Mouse (Mus musculus): ENCODE results near the gene Myo1h. TPM values are rescaled to one million over a fixed set of nuclear protein-coding genes. Genes with fewer than 3 reads are reported as not detected.

The Myo1h gene
- polyA plus RNA-seq, 1 experiment from 2014 or later = 5.4 TPM

DNA sequence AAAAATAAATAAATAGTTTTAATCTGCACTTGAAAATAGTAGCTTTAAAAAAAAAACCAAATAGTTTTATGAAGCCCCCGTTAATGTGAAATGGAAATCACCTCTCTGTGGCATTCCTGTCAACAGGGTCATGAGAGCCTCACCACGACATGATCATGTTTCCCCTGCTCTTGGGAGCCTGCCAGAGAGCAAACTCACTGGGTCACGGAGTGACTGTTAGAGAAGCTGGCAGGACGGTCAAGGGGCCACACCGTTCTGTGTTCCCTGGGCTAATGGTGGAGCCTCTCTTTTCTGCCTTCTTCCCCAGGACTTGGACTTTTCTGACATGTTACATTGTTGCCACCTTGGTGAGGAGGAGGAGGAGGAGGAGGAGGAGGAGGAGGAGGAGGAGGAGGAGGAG lies 17.5 kb downstream of the Myo1h start:
- H3K9ac ChIP-seq (ENCODE audit: low read length) = no peak overlapping the region
- H3K27ac ChIP-seq (ENCODE audit: low read length) = no peak overlapping the region
- H3K4me3 ChIP-seq (ENCODE audit: low read length) = no peak overlapping the region
- H3K4me2 ChIP-seq (ENCODE audit: low read depth, low read length) = no peak overlapping the region
- no peak for ATAC-seq (ENCODE audit: low read depth)
- H3K9me3 ChIP-seq (ENCODE audit: control insufficient read depth, low read length) = no peaks in the 10 kb centered on the region
- WGBS = 34% methylated on average over 5 of the region's 5 CpGs
- no peaks in the 10 kb centered on the region for H3K27me3 ChIP-seq (ENCODE audit: control insufficient read depth, insufficient read depth, low read depth, low read length)
- H3K36me3 ChIP-seq (ENCODE audit: control insufficient read depth, insufficient read depth, low read length) = no peaks in the 10 kb centered on the region
- H3K4me1 ChIP-seq (replicated peaks; ENCODE audit: control insufficient read depth, insufficient read depth, low read length) = peaks cover 4% of the 10 kb centered on the region; the same call in 1 of the 2 replicates

- Histone ChIP-seq H3K4me3 (ENCODE audit: low read length) (peak overlapping the region; percentile 29), H3K4me1 (replicated peaks; ENCODE audit: control insufficient read depth, insufficient read depth, low read length) (peaks cover 4% of the 10 kb centered on the region; the same call in 1 of the 2 replicates), H3K27ac (ENCODE audit: low read length) (no peak overlapping the region), H3K9ac (ENCODE audit: low read length) (peak overlapping the region; percentile 52), H3K4me2 (ENCODE audit: low read depth, low read length) (peak overlapping the region; percentile 72), H3K9me3 (ENCODE audit: control insufficient read depth, low read length) (no peaks in the 10 kb centered on the region), H3K36me3 (ENCODE audit: control insufficient read depth, insufficient read depth, low read length) (no peaks in the 10 kb centered on the region), H3K27me3 (ENCODE audit: control insufficient read depth, insufficient read depth, low read depth, low read length) (no peaks in the 10 kb centered on the region; the same call in 1 of the 2 replicates)
- ATAC-seq (ENCODE audit: low read depth) = 0 out of 2 replicates have a peak, but pooled peaks have one; percentile 31
- WGBS = 25% methylated on average over 18 of the region's 18 CpGs
Measured at GRCm38 (mm10) chr5:114308765-114309679, 20.1 kb downstream of the Myo1h start.

- Histone ChIP-seq H3K4me1 (replicated peaks; ENCODE audit: control insufficient read depth, insufficient read depth, low read length) (peaks cover 4% of the 10 kb centered on the region; the same call in 1 of the 2 replicates), H3K36me3 (ENCODE audit: control insufficient read depth, insufficient read depth, low read length) (no peaks in the 10 kb centered on the region), H3K4me2 (ENCODE audit: low read depth, low read length) (peak overlapping the region; percentile 72), H3K27me3 (ENCODE audit: control insufficient read depth, insufficient read depth, low read depth, low read length) (no peaks in the 10 kb centered on the region; the same call in 1 of the 2 replicates), H3K27ac (ENCODE audit: low read length) (no peak overlapping the region), H3K9me3 (ENCODE audit: control insufficient read depth, low read length) (no peaks in the 10 kb centered on the region), H3K9ac (ENCODE audit: low read length) (peak overlapping the region; percentile 52; the same call in 1 of the 2 replicates), H3K4me3 (ENCODE audit: low read length) (peak overlapping the region; percentile 29)
- ATAC-seq (ENCODE audit: low read depth) = no peak
- WGBS = 7% methylated on average over 11 of the region's 11 CpGs
Measured at GRCm38 (mm10) chr5:114309680-114310036, 20.7 kb downstream of the Myo1h start.

DNA sequence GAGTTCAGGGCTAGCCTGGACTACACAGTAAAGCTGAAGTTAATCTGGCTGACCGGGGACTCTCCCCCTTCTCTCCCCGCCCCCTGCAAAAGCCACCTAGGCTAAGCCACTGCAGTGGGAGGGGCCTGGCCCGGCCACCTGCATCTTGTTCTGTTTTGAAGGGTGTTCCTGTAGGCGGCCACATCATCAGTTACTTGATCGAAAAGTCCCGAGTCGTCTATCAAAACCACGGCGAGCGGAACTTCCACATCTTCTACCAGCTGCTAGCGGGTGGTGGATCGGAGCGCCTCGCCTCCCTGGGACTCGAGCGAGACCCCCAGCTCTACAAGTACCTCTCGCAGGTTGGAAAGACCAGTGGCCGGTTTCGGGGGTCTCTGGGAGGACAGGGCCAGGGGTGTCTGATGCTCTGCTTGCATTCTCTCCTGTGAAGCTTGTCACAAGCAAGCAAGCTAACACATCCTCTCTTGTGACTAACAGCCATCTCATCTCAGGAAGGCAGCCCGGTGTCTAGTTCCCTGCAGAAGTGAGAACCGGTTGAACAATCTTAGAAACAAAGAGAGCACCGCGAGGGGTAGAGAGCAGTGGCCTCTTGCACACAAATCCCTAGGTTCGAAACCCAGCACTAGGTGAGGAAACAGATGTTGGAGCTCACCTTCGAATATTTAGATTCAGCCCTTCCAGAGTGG lies 34.3 kb downstream of the Myo1h start:
- H3K4me1 ChIP-seq (replicated peaks; ENCODE audit: control insufficient read depth, insufficient read depth, low read length) = no peaks in the 10 kb centered on the region
- 50% methylated on average over 25 of the region's 25 CpGs for WGBS
- H3K4me2 ChIP-seq (ENCODE audit: low read depth, low read length) = no peak overlapping the region
- no peaks in the 10 kb centered on the region for H3K9me3 ChIP-seq (ENCODE audit: control insufficient read depth, low read length)
- H3K36me3 ChIP-seq (ENCODE audit: control insufficient read depth, insufficient read depth, low read length) = no peaks in the 10 kb centered on the region
- no peaks in the 10 kb centered on the region for H3K27me3 ChIP-seq (ENCODE audit: control insufficient read depth, insufficient read depth, low read depth, low read length)
- no peak for ATAC-seq (ENCODE audit: low read depth)
- no peak overlapping the region for H3K27ac ChIP-seq (ENCODE audit: low read length)
- no peak overlapping the region for H3K9ac ChIP-seq (ENCODE audit: low read length)
- no peak overlapping the region for H3K4me3 ChIP-seq (ENCODE audit: low read length)

DNA sequence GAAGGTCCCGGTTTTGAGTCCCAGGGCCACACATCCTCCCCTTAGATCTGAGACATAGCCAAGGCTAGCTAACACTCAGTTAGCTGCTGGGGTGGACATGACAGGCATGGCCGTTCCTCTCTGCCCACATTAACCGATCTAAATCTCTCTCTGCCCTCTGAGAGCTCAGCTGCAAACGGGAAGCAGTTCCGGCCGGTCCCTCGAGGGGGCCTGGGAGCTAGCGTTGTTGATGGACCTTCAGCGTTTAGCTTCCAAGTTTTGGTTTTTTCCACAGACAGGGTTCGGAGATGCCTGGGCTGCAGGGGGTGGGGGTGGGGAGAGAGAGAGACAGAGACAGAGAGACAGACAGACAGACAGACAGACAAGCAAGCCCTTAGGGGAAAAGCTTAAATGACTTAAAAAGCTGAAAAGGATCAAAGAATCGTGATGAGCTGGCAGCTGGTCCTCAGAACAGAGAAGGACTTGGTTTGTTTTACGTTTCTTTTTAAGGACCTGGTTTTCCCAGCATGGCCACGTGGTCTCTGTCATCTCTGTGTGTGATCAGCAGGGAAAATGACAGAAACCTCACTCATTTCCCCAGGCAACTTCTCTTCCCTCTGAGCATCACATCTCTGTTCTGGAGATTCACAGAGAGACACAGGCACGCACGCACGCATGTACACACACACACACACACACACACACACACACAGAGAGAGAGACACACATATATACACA lies 35.0 kb downstream of the Myo1h start:
- no peaks in the 10 kb centered on the region for H3K27me3 ChIP-seq (ENCODE audit: control insufficient read depth, insufficient read depth, low read depth, low read length)
- peak overlapping the region; percentile 47 for H3K4me2 ChIP-seq (ENCODE audit: low read depth, low read length)
- no peak overlapping the region for H3K27ac ChIP-seq (ENCODE audit: low read length)
- no peaks in the 10 kb centered on the region for H3K9me3 ChIP-seq (ENCODE audit: control insufficient read depth, low read length)
- H3K4me1 ChIP-seq (replicated peaks; ENCODE audit: control insufficient read depth, insufficient read depth, low read length) = no peaks in the 10 kb centered on the region
- H3K9ac ChIP-seq (ENCODE audit: low read length) = 0 out of 2 replicates have a peak overlapping the region, but pooled peaks have one; percentile 35
- WGBS = 20% methylated on average over 16 of the region's 16 CpGs
- no peak overlapping the region for H3K4me3 ChIP-seq (ENCODE audit: low read length)
- peak; percentile 61; the same call in 1 of the 2 replicates for ATAC-seq (ENCODE audit: low read depth)
- H3K36me3 ChIP-seq (ENCODE audit: control insufficient read depth, insufficient read depth, low read length) = no peaks in the 10 kb centered on the region

DNA sequence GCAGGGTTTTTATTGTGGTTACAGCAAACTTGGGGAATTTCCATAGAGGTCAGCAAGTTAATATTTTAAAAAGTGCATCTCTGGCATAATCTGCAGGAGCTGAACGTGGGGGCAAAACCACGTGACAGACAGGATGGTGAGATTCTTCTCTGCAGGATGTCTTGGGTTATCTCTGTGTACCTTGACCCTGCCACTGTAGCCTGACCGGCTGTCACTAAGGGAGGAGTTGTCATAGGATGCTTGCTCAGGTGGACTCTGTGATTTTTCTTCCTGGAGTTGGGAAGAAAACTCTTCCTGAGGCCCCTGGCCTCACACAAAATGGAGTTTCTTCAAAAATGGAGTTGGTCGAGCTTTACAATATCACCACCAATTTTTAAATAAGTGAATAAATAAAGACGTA lies 54.0 kb downstream of the Myo1h start:
- H3K4me1 ChIP-seq (replicated peaks; ENCODE audit: control insufficient read depth, insufficient read depth, low read length) = no peaks in the 10 kb centered on the region
- no peaks in the 10 kb centered on the region for H3K36me3 ChIP-seq (ENCODE audit: control insufficient read depth, insufficient read depth, low read length)
- H3K9me3 ChIP-seq (ENCODE audit: control insufficient read depth, low read length) = no peaks in the 10 kb centered on the region
- H3K27ac ChIP-seq (ENCODE audit: low read length) = no peak overlapping the region
- H3K9ac ChIP-seq (ENCODE audit: low read length) = no peak overlapping the region
- no peak for ATAC-seq (ENCODE audit: low read depth)
- no peaks in the 10 kb centered on the region for H3K27me3 ChIP-seq (ENCODE audit: control insufficient read depth, insufficient read depth, low read depth, low read length)
- no peak overlapping the region for H3K4me3 ChIP-seq (ENCODE audit: low read length)
- no peak overlapping the region for H3K4me2 ChIP-seq (ENCODE audit: low read depth, low read length)
- WGBS = 52% methylated on average over 5 of the region's 5 CpGs

GRCm38 (mm10) chr5:114343612-114344011 lies 54.6 kb downstream of the Myo1h start:
- H3K36me3 ChIP-seq (ENCODE audit: control insufficient read depth, insufficient read depth, low read length) = no peaks in the 10 kb centered on the region
- no peak overlapping the region for H3K27ac ChIP-seq (ENCODE audit: low read length)
- no peak overlapping the region for H3K9ac ChIP-seq (ENCODE audit: low read length)
- H3K4me2 ChIP-seq (ENCODE audit: low read depth, low read length) = no peak overlapping the region
- ATAC-seq (ENCODE audit: low read depth) = no peak
- H3K27me3 ChIP-seq (ENCODE audit: control insufficient read depth, insufficient read depth, low read depth, low read length) = no peaks in the 10 kb centered on the region
- no peak overlapping the region for H3K4me3 ChIP-seq (ENCODE audit: low read length)
- H3K9me3 ChIP-seq (ENCODE audit: control insufficient read depth, low read length) = no peaks in the 10 kb centered on the region
- 86% methylated on average over 7 of the region's 7 CpGs for WGBS
- H3K4me1 ChIP-seq (replicated peaks; ENCODE audit: control insufficient read depth, insufficient read depth, low read length) = no peaks in the 10 kb centered on the region

GRCm38 (mm10) chr5:114345538-114345937 lies 56.6 kb downstream of the Myo1h start:
- Histone ChIP-seq H3K27me3 (ENCODE audit: control insufficient read depth, insufficient read depth, low read depth, low read length) (no peaks in the 10 kb centered on the region), H3K36me3 (ENCODE audit: control insufficient read depth, insufficient read depth, low read length) (no peaks in the 10 kb centered on the region), H3K9me3 (ENCODE audit: control insufficient read depth, low read length) (no peaks in the 10 kb centered on the region), H3K4me3 (ENCODE audit: low read length) (no peak overlapping the region), H3K4me2 (ENCODE audit: low read depth, low read length) (no peak overlapping the region), H3K4me1 (replicated peaks; ENCODE audit: control insufficient read depth, insufficient read depth, low read length) (no peaks in the 10 kb centered on the region), H3K27ac (ENCODE audit: low read length) (no peak overlapping the region), H3K9ac (ENCODE audit: low read length) (no peak overlapping the region)
- WGBS = 51% methylated on average over 3 of the region's 3 CpGs
- no peak for ATAC-seq (ENCODE audit: low read depth)

GRCm38 (mm10) chr5:114347005-114347404 lies 58.0 kb downstream of the Myo1h start:
- H3K4me1 ChIP-seq (replicated peaks; ENCODE audit: control insufficient read depth, insufficient read depth, low read length) = no peaks in the 10 kb centered on the region
- no peaks in the 10 kb centered on the region for H3K9me3 ChIP-seq (ENCODE audit: control insufficient read depth, low read length)
- ATAC-seq (ENCODE audit: low read depth) = no peak
- WGBS = 81% methylated on average over 10 of the region's 10 CpGs
- H3K4me3 ChIP-seq (ENCODE audit: low read length) = no peak overlapping the region
- no peaks in the 10 kb centered on the region for H3K27me3 ChIP-seq (ENCODE audit: control insufficient read depth, insufficient read depth, low read depth, low read length)
- H3K27ac ChIP-seq (ENCODE audit: low read length) = no peak overlapping the region
- H3K36me3 ChIP-seq (ENCODE audit: control insufficient read depth, insufficient read depth, low read length) = no peaks in the 10 kb centered on the region
- H3K4me2 ChIP-seq (ENCODE audit: low read depth, low read length) = no peak overlapping the region
- H3K9ac ChIP-seq (ENCODE audit: low read length) = no peak overlapping the region

Measured in lung, embryonic 16.5 days (tissue).